Mouse (Mus musculus) liver, embryonic 12.5 days (tissue): ENCODE results near the gene Sh3glb2. TPM values are rescaled to one million over a fixed set of nuclear protein-coding genes. Genes with fewer than 3 reads are reported as not detected.

ENCODE experiments used
- ATAC-seq: fragments of 200-750 bp; cut with Nextera tagmentation; 2 replicates; pipeline ENCODE4 v1.8.0; 2017; ENCODE audit warnings: moderate number of reproducible peaks, mild to moderate bottlenecking, moderate library complexity
- H3K27ac ChIP-seq: fragments of 300-500 bp; sonication (generic); 2 replicates; pipeline ENCODE4 v1.5.1; 2016; ENCODE audit warnings: mild to moderate bottlenecking
- H3K27me3 ChIP-seq: fragments of 300-500 bp; sonication (generic); replicated peaks from 2 replicates; pipeline ENCODE4 v1.6.1; 2016; ENCODE audit warnings: mild to moderate bottlenecking, moderate library complexity
- H3K36me3 ChIP-seq: fragments of 300-500 bp; sonication (generic); 2 replicates; pipeline ENCODE4 v1.6.1; 2016; ENCODE audit warnings: mild to moderate bottlenecking, moderate library complexity
- H3K4me1 ChIP-seq: fragments of 300-500 bp; sonication (generic); 2 replicates; pipeline ENCODE4 v1.6.1; 2016
- H3K4me2 ChIP-seq: fragments of 300-500 bp; sonication (generic); 2 replicates; pipeline ENCODE4 v1.6.1; 2016; ENCODE audit warnings: mild to moderate bottlenecking, moderate library complexity
- H3K4me3 ChIP-seq: fragments of 300-500 bp; sonication (generic); 2 replicates; pipeline ENCODE4 v1.5.1; 2016; ENCODE audit warnings: mild to moderate bottlenecking, moderate library complexity
- H3K9ac ChIP-seq: fragments of 300-500 bp; sonication (generic); 2 replicates; pipeline ENCODE4 v1.6.1; 2016; ENCODE audit warnings: mild to moderate bottlenecking, moderate library complexity
- H3K9me3 ChIP-seq: fragments of 300-500 bp; sonication (generic); replicated peaks from 2 replicates; pipeline ENCODE4 v1.6.1; 2016; ENCODE audit warnings: mild to moderate bottlenecking, moderate library complexity
- WGBS: fragments of 180-500 bp; shearing (Covaris S2); methylation state at CpG from one replicate; pipeline ENCODE4 v1.1.7; 2016; ENCODE audit not compliant: insufficient replicate concordance; 5-methylcytosine and 5-hydroxymethylcytosine counted together
- polyA plus RNA-seq: library from polyadenylated mRNA; unstranded; fragments of >200 nt; fragmentation: Nextera tagmentation; extraction: Ambion mirVana; gene quantifications from 2 replicates; pipeline ENCODE4 v1.2.1, GENCODE M21; 2016

Sh3glb2 gene
- polyA plus RNA-seq, 1 experiment from 2014 or later: 33.7 TPM

DNA sequence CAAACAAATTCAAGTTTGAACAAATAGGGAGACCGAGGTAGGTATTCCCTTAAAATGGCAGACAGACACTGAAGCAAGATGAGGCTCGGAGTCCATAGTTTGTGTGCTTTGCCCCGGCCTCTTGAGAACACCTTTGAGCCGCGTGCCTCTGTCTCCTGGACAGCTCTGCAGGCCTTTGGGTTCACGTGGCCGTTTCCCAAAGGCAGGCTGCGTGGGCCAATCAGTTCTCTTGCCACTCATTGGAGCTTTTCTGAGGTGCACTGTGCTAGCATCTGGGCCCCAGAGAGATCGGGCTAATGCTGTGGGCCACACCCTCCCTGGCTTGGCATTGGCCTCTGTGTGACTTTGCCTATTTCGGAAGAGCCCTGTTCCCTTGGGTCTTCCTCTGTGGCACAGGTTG lies 16.8 kb upstream of the Sh3glb2 start:
- no peak overlapping the region for H3K27ac ChIP-seq
- peaks cover 91% of the 10 kb centered on the region for H3K36me3 ChIP-seq
- H3K9me3 ChIP-seq: no peaks in the 10 kb centered on the region
- no peak overlapping the region for H3K4me2 ChIP-seq
- no peak overlapping the region for H3K9ac ChIP-seq
- ATAC-seq: no peak
- peaks cover 39% of the 10 kb centered on the region for H3K4me1 ChIP-seq
- WGBS: 83% methylated on average over 10 of the region's 10 CpGs
- no peaks in the 10 kb centered on the region for H3K27me3 ChIP-seq
- no peak overlapping the region for H3K4me3 ChIP-seq

DNA sequence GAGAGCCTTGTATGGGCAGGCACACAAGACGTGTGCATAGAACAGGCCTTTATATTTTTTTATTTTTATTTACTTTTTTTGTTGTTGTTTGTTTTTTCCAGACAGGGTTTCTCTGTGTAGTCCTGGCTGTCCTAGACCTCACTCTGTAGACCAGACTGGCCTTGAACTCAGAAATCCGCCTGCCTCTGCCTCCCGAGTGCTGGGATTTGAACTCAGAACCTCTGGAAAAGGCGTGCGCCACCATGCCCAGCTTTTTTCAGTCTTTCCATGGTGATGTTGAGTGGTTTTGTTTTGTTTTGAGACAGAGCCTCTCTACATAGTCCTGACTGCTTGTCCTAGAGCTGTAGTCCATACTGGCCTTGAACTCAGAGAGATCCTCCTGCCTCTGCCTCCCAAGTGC lies 13.6 kb upstream of the Sh3glb2 start:
- H3K27me3 ChIP-seq: no peaks in the 10 kb centered on the region
- WGBS: 90% methylated on average over 5 of the region's 5 CpGs
- peaks cover 10% of the 10 kb centered on the region; the same call in 1 of the 2 replicates for H3K4me1 ChIP-seq
- H3K4me2 ChIP-seq: no peak overlapping the region
- H3K9me3 ChIP-seq: no peaks in the 10 kb centered on the region
- H3K9ac ChIP-seq: no peak overlapping the region
- ATAC-seq: no peak
- no peak overlapping the region for H3K27ac ChIP-seq
- H3K4me3 ChIP-seq: no peak overlapping the region
- peaks cover 94% of the 10 kb centered on the region for H3K36me3 ChIP-seq

DNA sequence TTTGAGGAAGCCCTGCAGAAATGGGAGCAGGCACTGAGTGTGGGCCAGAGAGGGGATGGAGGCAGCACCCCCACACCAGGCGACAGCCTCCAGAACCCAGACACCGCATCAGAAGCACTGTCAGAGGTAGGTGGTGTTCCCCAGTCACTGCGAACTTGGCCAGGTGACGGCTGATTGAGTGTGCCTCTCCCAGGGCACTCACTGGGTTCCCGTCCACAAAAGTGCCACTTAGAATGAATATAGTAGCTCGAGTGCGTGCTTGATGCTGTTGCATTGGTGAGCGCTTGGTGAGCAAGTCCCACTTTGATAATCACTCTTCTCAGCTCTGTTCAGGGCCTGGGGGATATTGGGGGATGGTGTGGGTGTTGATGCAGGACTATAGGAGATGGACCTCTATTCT lies 12.4 kb upstream of the Sh3glb2 start:
- H3K27ac ChIP-seq: no peak overlapping the region
- H3K4me2 ChIP-seq: no peak overlapping the region
- H3K4me3 ChIP-seq: no peak overlapping the region
- WGBS: 91% methylated on average over 8 of the region's 8 CpGs
- peaks cover 8% of the 10 kb centered on the region; the same call in 1 of the 2 replicates for H3K4me1 ChIP-seq
- no peaks in the 10 kb centered on the region for H3K9me3 ChIP-seq
- H3K36me3 ChIP-seq: peaks cover 92% of the 10 kb centered on the region
- H3K9ac ChIP-seq: no peak overlapping the region
- no peak for ATAC-seq
- H3K27me3 ChIP-seq: no peaks in the 10 kb centered on the region

DNA sequence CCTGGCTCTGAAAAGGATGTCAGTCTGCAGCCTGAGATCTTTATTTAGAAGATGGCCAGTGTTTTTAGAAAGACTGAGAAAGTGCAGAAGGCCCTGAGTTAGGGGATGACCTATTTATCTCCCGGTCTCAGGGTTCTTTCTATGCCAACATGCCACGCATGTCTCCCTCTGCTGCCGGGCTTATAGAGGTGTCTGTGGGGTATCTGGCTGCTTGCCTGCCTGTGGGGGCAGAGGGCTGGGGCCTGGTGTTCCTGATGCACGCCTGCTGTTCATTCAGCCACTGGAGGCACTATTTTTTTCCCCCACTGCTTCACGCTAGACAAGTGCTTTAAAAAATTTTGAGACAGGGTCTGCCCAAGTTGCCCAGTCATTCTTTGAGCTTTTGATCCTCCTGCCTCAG lies 7.1 kb upstream of the Sh3glb2 start:
- 0 out of 2 replicates have a peak, but pooled peaks cover 4% of the 10 kb centered on the region for H3K9me3 ChIP-seq
- H3K4me2 ChIP-seq: no peak overlapping the region
- WGBS: 71% methylated on average over 5 of the region's 5 CpGs
- H3K4me1 ChIP-seq: peaks cover 27% of the 10 kb centered on the region
- H3K27me3 ChIP-seq: no peaks in the 10 kb centered on the region
- no peak for ATAC-seq
- no peak overlapping the region for H3K4me3 ChIP-seq
- H3K9ac ChIP-seq: no peak overlapping the region
- H3K36me3 ChIP-seq: peaks cover 52% of the 10 kb centered on the region
- no peak overlapping the region for H3K27ac ChIP-seq

DNA sequence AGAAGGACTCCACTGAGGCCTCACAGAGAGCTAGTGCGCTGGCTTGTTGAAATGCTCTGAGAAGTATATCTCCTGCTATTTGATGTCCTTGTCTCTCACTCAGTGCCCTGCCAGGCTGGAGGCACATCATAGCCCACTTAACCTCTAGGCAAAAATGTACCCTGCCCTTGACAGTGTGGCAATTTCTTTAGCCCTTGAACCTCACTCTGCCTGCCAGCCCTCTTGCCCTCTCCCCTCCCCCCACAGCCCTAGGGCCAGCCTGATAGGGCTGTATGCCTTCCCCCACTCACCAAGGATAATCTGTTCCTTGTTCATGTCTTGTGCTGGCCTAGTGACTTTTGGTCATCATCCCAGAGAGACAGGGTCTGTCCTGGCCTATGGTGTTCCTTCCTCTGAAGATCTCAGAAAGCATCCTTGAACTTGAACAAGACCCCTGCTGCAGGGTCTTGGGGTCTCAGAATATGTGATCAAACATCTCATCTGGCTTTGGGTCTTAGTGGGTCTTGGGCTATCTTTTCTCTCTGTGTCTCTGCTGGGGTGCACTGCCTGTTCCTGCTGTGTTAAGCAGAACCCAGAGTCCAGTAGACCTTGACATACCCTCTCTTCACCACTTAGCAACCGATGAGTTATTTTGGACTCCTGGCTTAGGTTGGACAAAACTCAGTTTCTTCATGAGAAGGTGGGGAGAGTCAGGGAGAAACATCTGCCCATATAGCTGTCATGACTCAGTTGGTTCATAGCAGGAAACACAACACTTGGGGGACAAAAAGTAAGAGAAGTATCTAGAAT lies 6.3 kb upstream of the Sh3glb2 start:
- peaks cover 27% of the 10 kb centered on the region for H3K4me1 ChIP-seq

DNA sequence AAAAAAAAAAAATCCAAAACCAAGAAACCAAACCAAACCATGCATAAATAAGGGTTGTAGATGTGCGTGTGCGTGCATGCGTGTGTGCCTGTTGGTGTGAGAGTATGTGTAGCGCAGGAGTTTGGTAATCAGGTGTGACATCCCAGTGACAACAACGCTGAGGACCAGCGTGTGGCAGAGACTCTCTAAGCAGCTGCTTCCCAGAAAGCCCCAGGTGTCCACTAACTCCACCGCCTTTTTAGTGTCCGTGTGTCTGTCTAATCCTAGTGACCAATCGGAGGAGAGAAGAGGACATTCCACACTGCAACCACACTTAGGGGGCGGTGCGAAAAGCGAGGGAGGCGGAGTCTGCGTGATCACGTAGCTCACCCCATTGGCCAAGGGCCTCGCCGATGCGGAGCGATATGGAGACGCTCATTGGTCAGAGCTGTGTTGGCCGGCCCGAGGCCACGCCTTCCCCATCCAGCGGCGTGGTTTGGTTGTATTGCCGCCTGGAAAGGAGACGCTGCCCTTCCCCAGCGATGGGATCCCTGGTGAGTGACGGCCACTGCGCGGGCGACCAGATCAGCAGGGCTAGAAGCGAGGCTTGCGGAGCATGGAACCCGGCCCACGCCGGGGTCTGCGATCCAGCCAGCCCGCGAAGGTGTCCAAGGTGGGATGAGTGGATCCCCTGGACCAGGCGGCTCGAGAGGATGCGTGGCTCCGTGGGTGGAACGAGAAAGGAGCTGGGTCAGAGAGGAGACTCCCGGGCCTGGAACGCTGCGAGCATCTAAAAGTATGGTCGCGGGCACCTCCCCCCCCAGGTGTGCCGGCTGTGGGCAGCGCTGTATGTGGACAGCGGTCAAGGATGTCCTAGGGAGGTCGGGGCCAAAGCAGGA lies 4.9 kb upstream of the Sh3glb2 start, which contains the start of gene Miga2:
Gene Miga2, plus strand, starts transcription at position 461 of the 878 bp plus-strand sequence.
- peak within 1 kb of the TSS; percentile 75 for H3K27ac ChIP-seq
- peak; percentile 97 for ATAC-seq
- 0 out of 2 replicates have a peak, but pooled peaks cover 4% of the 10 kb centered on the region for H3K9me3 ChIP-seq
- H3K36me3 ChIP-seq: peaks cover 30% of the 10 kb centered on the region
- peak within 1 kb of the TSS; percentile 91 for H3K9ac ChIP-seq
- H3K27me3 ChIP-seq: no peaks in the 10 kb centered on the region
- peak within 1 kb of the TSS; percentile 94 for H3K4me2 ChIP-seq
- peaks cover 35% of the 10 kb centered on the region for H3K4me1 ChIP-seq
- H3K4me3 ChIP-seq: peak within 1 kb of the TSS; percentile 92
- WGBS: under 1% methylated on average over 54 of the region's 54 CpGs

More for the DNA sequence above, 6.3 kb upstream of the Sh3glb2 start:
- Histone ChIP-seq H3K4me3 (peak overlapping the region; percentile 92), H3K27ac (0 out of 2 replicates have a peak overlapping the region, but pooled peaks have one; percentile 75), H3K4me2 (peak overlapping the region; percentile 94), H3K27me3 (no peaks in the 10 kb centered on the region), H3K9me3 (0 out of 2 replicates have a peak, but pooled peaks cover 4% of the 10 kb centered on the region), H3K36me3 (peaks cover 45% of the 10 kb centered on the region), H3K9ac (peak overlapping the region; percentile 91)
- ATAC-seq: no peak
- 84% methylated on average over 2 of the region's 2 CpGs for WGBS

DNA sequence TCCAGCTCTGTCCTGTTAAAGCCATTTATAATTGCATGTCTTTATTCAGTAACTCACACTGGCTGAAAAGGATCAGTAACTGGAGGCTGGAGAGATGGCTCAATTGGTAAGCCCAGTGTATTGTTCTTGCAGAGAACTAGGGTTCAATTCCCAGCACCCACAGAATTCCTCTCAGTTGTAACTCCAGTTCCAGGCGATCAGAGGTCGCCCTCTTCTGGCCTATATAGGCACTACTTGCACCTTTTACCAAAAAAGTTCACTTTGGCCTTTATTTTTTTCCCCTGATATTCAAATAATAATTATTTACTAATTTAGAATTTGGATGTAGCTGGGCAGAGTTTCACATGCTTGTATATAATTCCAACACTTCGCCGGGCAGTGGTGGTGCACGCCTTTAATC lies 3.7 kb upstream of the Sh3glb2 start:
- Histone ChIP-seq H3K4me1 (peaks cover 45% of the 10 kb centered on the region), H3K4me3 (no peak overlapping the region), H3K9me3 (0 out of 2 replicates have a peak, but pooled peaks cover 4% of the 10 kb centered on the region), H3K36me3 (peaks cover 19% of the 10 kb centered on the region), H3K4me2 (no peak overlapping the region), H3K27me3 (no peaks in the 10 kb centered on the region), H3K9ac (0 out of 2 replicates have a peak overlapping the region, but pooled peaks have one; percentile 50), H3K27ac (no peak overlapping the region)
- ATAC-seq: no peak
- WGBS: 67% methylated on average over 5 of the region's 5 CpGs

DNA sequence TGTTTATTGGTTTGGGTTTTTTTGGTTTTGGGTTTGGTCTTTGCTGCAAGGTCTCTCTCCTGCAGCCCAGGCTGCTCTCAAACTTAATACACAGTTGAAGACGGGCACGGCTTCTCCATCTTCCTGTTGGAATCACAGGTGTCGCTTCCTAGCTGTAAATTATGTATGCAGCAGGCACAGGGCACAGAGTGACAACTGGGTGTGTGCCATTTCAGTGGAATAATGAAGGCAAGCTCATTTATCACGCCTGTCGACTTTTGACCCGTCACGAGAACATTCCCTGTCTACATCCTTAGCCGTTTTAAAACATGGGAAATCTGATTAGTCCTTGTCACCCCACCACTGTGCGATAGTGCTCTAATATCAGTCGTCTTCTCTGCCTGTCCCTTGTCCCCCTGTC lies 1.5 kb upstream of the Sh3glb2 start:
- Histone ChIP-seq H3K9ac (no peak overlapping the region), H3K27me3 (no peaks in the 10 kb centered on the region), H3K9me3 (0 out of 2 replicates have a peak, but pooled peaks cover 4% of the 10 kb centered on the region), H3K4me1 (peaks cover 57% of the 10 kb centered on the region), H3K4me3 (no peak overlapping the region), H3K27ac (no peak overlapping the region), H3K36me3 (no peaks in the 10 kb centered on the region), H3K4me2 (no peak overlapping the region)
- WGBS: 75% methylated on average over 10 of the region's 10 CpGs
- no peak for ATAC-seq

DNA sequence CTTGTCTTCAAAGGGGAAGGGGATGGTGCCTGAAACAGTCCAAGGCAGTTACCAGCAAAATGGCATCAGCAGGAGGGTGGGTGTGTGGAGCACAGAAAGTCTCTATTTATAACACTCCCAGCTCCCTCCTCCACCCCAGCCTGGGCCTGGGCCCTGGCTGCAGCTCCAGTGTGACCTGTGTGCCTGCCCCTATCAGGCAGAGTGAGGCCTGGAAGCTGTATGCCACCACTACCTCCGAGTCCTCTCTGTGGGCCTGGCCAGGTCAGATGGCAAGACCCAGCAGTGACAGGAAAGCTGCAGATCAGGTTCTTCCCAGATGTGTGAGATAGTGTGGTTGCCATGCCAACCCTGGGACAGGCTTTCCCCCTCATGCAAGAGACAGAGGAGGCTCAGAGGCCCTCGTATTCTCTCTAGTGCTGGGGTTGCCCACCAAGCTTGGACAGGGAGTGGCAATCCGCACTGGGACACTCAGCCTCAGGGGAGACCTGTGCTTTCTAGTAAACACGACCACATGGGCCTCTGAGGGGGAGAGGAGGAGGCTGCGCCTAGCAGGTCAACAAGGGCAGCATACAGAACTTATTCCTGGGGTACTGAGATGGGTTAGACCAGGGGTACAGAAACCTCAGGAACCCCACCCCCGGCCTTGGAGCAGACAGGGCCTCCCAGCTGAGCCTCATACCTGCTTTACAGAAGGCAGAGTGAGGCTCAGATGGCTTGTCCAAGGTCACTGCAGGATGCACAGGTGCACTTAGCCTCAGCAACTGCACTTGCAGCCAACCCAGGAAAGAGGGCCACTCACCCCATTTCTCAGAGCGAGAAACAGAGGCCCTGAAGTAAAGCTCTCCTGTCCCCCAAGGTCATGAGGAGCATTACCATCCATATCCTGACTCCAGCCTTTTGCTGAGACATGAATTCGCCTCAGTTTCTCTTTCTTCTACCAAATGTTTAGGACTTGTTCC lies 1.3 kb downstream of the Sh3glb2 start:
- no peaks in the 10 kb centered on the region for H3K27me3 ChIP-seq
- H3K9me3 ChIP-seq: 0 out of 2 replicates have a peak, but pooled peaks cover 4% of the 10 kb centered on the region
- peak overlapping the region; percentile 27 for H3K27ac ChIP-seq
- H3K4me2 ChIP-seq: peak overlapping the region; percentile 98
- peaks cover 51% of the 10 kb centered on the region for H3K4me1 ChIP-seq
- ATAC-seq: no peak
- WGBS: 51% methylated on average over 8 of the region's 8 CpGs
- H3K4me3 ChIP-seq: peak overlapping the region; percentile 82
- peak overlapping the region; percentile 83 for H3K9ac ChIP-seq
- H3K36me3 ChIP-seq: peaks cover 23% of the 10 kb centered on the region

DNA sequence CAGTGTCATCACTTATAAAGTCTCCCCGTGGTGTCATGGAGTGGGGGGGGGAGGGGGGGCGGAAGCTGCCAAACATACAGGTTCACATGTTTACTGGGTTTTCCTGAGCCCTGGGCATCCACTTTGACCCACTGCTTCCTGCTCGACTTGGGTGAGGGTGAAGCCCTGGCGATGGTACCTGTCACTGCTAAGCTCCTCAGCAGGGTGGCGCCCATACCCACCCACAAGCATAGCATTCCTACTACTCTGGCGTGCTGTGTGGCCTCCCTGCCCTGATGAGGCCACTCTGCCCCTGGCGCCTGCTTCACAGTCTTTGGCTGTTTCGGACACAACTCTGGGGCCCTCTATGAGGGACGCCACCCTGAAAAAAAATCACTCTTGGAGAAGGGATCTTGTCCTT lies 2.2 kb downstream of the Sh3glb2 start:
- Histone ChIP-seq H3K27ac (no peak overlapping the region), H3K9me3 (no peaks in the 10 kb centered on the region), H3K4me2 (no peak overlapping the region), H3K27me3 (no peaks in the 10 kb centered on the region), H3K4me3 (no peak overlapping the region), H3K9ac (no peak overlapping the region), H3K4me1 (peaks cover 51% of the 10 kb centered on the region), H3K36me3 (peaks cover 27% of the 10 kb centered on the region)
- ATAC-seq: no peak
- WGBS: 66% methylated on average over 9 of the region's 9 CpGs

DNA sequence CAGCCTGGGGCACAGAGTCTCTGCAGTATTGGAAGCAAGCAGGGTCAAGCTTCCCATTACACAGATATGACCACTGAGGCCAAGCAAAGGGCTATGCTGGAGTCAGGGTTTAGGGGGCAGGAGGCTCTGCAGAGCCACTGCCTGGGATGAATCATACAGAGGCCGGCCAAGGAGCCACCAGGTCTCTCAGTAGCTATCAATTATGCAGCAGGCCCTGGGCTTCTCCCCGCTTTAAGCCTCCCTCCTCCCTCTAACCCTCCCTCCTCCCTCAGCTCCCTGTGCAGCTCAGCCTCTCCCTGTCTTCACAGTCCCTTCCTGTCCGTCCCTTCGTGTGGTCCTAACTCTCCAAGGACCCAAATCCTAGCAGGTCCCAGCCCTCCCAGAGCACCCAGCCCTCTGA lies 2.9 kb downstream of the Sh3glb2 start:
- no peak overlapping the region for H3K27ac ChIP-seq
- no peak for ATAC-seq

More for the DNA sequence above, 2.9 kb downstream of the Sh3glb2 start:
- Histone ChIP-seq H3K4me2 (no peak overlapping the region), H3K27me3 (no peaks in the 10 kb centered on the region), H3K4me3 (no peak overlapping the region), H3K36me3 (peaks cover 27% of the 10 kb centered on the region), H3K4me1 (peaks cover 51% of the 10 kb centered on the region), H3K9me3 (no peaks in the 10 kb centered on the region), H3K9ac (no peak overlapping the region)
- WGBS: 49% methylated on average over 4 of the region's 4 CpGs
